Mouse (Mus musculus): ENCODE data around the gene Pgd. TPM values are rescaled to one million over a fixed set of nuclear protein-coding genes. Genes with fewer than 3 reads are reported as not detected.

The Pgd gene
- 40.4 and 50.5 TPM in 2 replicates for polyA plus RNA-seq (2012; rRNA removed)

GRCm38 (mm10) chr4:149166215-149166946 lies at the start of gene Pgd:
Pgd (minus strand) TSS chr4:149166771.

GRCm38 (mm10) chr4:149136982-149137770 lies 29.4 kb downstream of the Pgd start, which contains the start of gene Cenps:
Cenps (minus strand) TSS chr4:149137629.

GRCm38 (mm10) chr4:149126663-149127062 lies 39.9 kb downstream of the Pgd start, which contains the start of gene Cort:
Cort (minus strand) TSS chr4:149126763.

GRCm38 (mm10) chr4:149103875-149104561 lies 62.6 kb downstream of the Pgd start, which contains the start of gene Dffa:
Dffa (plus strand) TSS chr4:149104146.

Other genes with a start within 250 kb of the Pgd start
- 12.0 and 13.4 TPM in 2 replicates for gene Pex14, start 66.9 kb downstream of the Pgd start, polyA plus RNA-seq (2012; rRNA removed)
- gene Dffa, start 62.6 kb downstream of the Pgd start, polyA plus RNA-seq (2012; rRNA removed) = 11.5 and 13.4 TPM in 2 replicates
- gene Cort, start 40.0 kb downstream of the Pgd start, polyA plus RNA-seq (2012; rRNA removed) = 0.06 TPM in 1 of 2 replicates, not detected in the other
- gene Cenps, start 29.1 kb downstream of the Pgd start, polyA plus RNA-seq (2012; rRNA removed) = 13.3 and 13.7 TPM in 2 replicates
- 3.9 and 4.1 TPM in 2 replicates for gene Kif1b, start 140.9 kb upstream of the Pgd start, polyA plus RNA-seq (2012; rRNA removed)

All from liver, embryonic 14 days (tissue).